Mouse (Mus musculus) forebrain, embryonic 12.5 days (tissue): ENCODE results near the gene Tead4. TPM values are rescaled to one million over a fixed set of nuclear protein-coding genes. Genes with fewer than 3 reads are reported as not detected.

Source experiments
- ATAC-seq: fragments of 200-750 bp; cut with Nextera tagmentation; 2 replicates; pipeline ENCODE4 v1.8.0; 2017; ENCODE audit warnings: moderate TSS enrichment; ENCODE audit not compliant: low FRiP score
- H3K27ac ChIP-seq: fragments of 300-500 bp; sonication (generic); 2 replicates; pipeline ENCODE4 v1.5.1; 2016; ENCODE audit warnings: mild to moderate bottlenecking
- H3K27me3 ChIP-seq: fragments of 300-500 bp; sonication (generic); 2 replicates; pipeline ENCODE4 v1.6.1; 2016; ENCODE audit warnings: mild to moderate bottlenecking
- H3K36me3 ChIP-seq: fragments of 300-500 bp; sonication (generic); replicated peaks from 2 replicates; pipeline ENCODE4 v1.6.1; 2016; ENCODE audit warnings: mild to moderate bottlenecking
- H3K4me1 ChIP-seq: fragments of 300-500 bp; sonication (generic); 2 replicates; pipeline ENCODE4 v1.6.1; 2016
- H3K4me2 ChIP-seq: fragments of 300-500 bp; sonication (generic); 2 replicates; pipeline ENCODE4 v1.6.1; 2016; ENCODE audit warnings: mild to moderate bottlenecking, moderate library complexity
- H3K4me3 ChIP-seq: fragments of 300-500 bp; sonication (generic); replicated peaks from 2 replicates; pipeline ENCODE4 v1.5.1; 2016; ENCODE audit warnings: mild to moderate bottlenecking
- H3K9ac ChIP-seq: fragments of 300-500 bp; sonication (generic); 2 replicates; pipeline ENCODE4 v1.6.1; 2016; ENCODE audit warnings: mild to moderate bottlenecking
- H3K9me3 ChIP-seq: fragments of 300-500 bp; sonication (generic); 2 replicates; pipeline ENCODE4 v1.6.1; 2016
- WGBS: fragments of 180-500 bp; shearing (Covaris S2); methylation state at CpG from one replicate; pipeline ENCODE4 v1.1.7; 2016; 5-methylcytosine and 5-hydroxymethylcytosine counted together
- polyA plus RNA-seq: library from polyadenylated mRNA; unstranded; fragments of >200 nt; fragmentation: Nextera tagmentation; extraction: Ambion mirVana; gene quantifications from 2 replicates; pipeline ENCODE4 v1.2.1, GENCODE M21; 2016

The Tead4 gene
- polyA plus RNA-seq, 1 experiment from 2014 or later, result 0.88 TPM

DNA sequence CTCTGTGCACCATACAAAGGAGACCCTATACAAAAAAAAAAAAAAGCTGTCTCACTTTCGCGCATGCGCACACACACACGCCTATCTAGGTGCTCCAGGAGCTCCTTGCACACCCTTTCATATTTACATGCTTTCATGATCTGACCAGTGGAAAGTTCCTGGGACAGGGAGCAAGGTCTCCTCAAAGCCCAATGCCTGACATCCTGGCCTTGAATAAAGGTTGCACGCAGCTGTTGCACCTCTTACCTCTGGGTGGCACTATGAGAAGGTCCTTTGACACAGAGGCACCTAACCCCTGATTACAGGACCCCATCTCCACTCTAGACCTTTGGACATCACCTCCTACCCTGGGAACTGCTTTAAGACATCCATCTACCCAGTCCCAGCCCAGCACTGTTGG is 121.4 kb downstream of the Tead4 start:
- ATAC-seq, result no peak

DNA sequence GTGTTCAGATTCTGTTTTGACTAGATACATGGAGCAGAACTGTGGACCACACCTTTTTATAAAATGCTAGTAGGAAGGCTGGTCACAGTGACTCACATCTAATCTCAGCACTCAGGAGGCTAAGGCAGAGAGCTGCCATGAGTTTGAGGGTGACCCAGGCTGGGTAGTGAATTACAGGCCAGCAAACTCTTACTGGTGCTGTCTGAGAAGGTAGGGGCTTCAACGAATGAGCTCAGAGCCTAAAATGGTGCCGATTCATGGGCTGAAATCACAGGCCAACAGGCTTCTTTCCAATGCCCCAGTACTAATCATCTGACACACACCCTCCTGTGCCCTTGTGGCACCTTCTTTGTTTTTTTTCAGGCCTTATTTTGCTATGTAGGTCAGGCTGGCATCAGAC is 121.9 kb downstream of the Tead4 start:
- Histone ChIP-seq H3K36me3 (no peaks in the 10 kb centered on the region), H3K9ac (no peak overlapping the region), H3K9me3 (no peaks in the 10 kb centered on the region), H3K4me3 (no peak overlapping the region), H3K4me1 (no peaks in the 10 kb centered on the region), H3K27ac (no peak overlapping the region), H3K27me3 (no peaks in the 10 kb centered on the region), H3K4me2 (no peak overlapping the region)
- WGBS, result 90% methylated on average over 2 of the region's 2 CpGs
- ATAC-seq, result no peak

More for the DNA sequence above, 121.4 kb downstream of the Tead4 start:
- H3K27me3 ChIP-seq, result no peaks in the 10 kb centered on the region
- WGBS, result 63% methylated on average over 5 of the region's 5 CpGs
- no peak overlapping the region for H3K27ac ChIP-seq
- H3K4me3 ChIP-seq, result no peak overlapping the region
- no peak overlapping the region for H3K9ac ChIP-seq
- H3K36me3 ChIP-seq, result no peaks in the 10 kb centered on the region
- H3K4me2 ChIP-seq, result no peak overlapping the region
- no peaks in the 10 kb centered on the region for H3K4me1 ChIP-seq
- H3K9me3 ChIP-seq, result no peaks in the 10 kb centered on the region

Other genes with a start within 250 kb of the Tead4 start
- gene Tspan9, start 157.2 kb downstream of the Tead4 start, polyA plus RNA-seq, result 30.1 and 34.5 TPM in 2 replicates
- gene Tulp3, start 55.0 kb upstream of the Tead4 start, polyA plus RNA-seq, result 15.4 and 19.7 TPM in 2 replicates
- gene Rhno1, start 62.1 kb upstream of the Tead4 start, polyA plus RNA-seq, result 178 and 183 TPM in 2 replicates
- gene Foxm1, start 62.1 kb upstream of the Tead4 start, polyA plus RNA-seq, result 74.6 and 86.2 TPM in 2 replicates
- gene Tex52, start 74.6 kb upstream of the Tead4 start, polyA plus RNA-seq, result 0.88 and 1.0 TPM in 2 replicates
- not detected in 2 replicates for gene Gm44596, start 74.7 kb upstream of the Tead4 start, polyA plus RNA-seq
- gene Nrip2, start 98.5 kb upstream of the Tead4 start, polyA plus RNA-seq, result 3.6 and 3.9 TPM in 2 replicates
- gene Itfg2, start 124.1 kb upstream of the Tead4 start, polyA plus RNA-seq, result 34.7 and 37.2 TPM in 2 replicates
- 525 and 564 TPM in 2 replicates for gene Fkbp4, start 137.9 kb upstream of the Tead4 start, polyA plus RNA-seq
- gene Pzp, start 225.9 kb upstream of the Tead4 start, polyA plus RNA-seq, result 0.04 TPM in 1 of 2 replicates, not detected in the other